Mouse (Mus musculus): ENCODE results near the gene Eno1. TPM values are rescaled to one million over a fixed set of nuclear protein-coding genes. Genes with fewer than 3 reads are reported as not detected.
A peak's percentile ranks its signal among the peaks of the same experiment; 100 is the strongest.
"Not testable (repeated sequence)": the region's sequence is repeated elsewhere in the genome, so short reads cannot be mapped to it uniquely, and the experiment has no call there.

Eno1 gene
- total RNA-seq, 2 experiments from 2014 or later = 73.2 to 119 TPM

- ATAC-seq (replicated peaks; ENCODE audit: low FRiP score, poor library complexity, severe bottlenecking) = no peak
Measured at GRCm38 (mm10) chr4:150275531-150275930, 39.0 kb downstream of the Eno1 start.

GRCm38 (mm10) chr4:150279336-150279735 lies 42.8 kb downstream of the Eno1 start:
- ATAC-seq (replicated peaks; ENCODE audit: low FRiP score, poor library complexity, severe bottlenecking) = not testable (repeated sequence)

GRCm38 (mm10) chr4:150280002-150280401 lies 43.5 kb downstream of the Eno1 start:
- ATAC-seq (replicated peaks; ENCODE audit: low FRiP score, poor library complexity, severe bottlenecking) = no peak

GRCm38 (mm10) chr4:150280459-150280858 lies 43.9 kb downstream of the Eno1 start:
- ATAC-seq (replicated peaks; ENCODE audit: low FRiP score, poor library complexity, severe bottlenecking) = no peak

- ATAC-seq (replicated peaks; ENCODE audit: low FRiP score, poor library complexity, severe bottlenecking) = peak; percentile 99
Measured at GRCm38 (mm10) chr4:150281018-150281761, 44.7 kb downstream of the Eno1 start, which contains the start of gene Rere. Gene Rere (plus strand): TSS chr4:150281646.

GRCm38 (mm10) chr4:150281891-150282630 lies 45.5 kb downstream of the Eno1 start:
- 0 out of 2 replicates have a peak, but pooled peaks have one; percentile 13 for ATAC-seq (replicated peaks; ENCODE audit: low FRiP score, poor library complexity, severe bottlenecking)

- ATAC-seq (replicated peaks; ENCODE audit: low FRiP score, poor library complexity, severe bottlenecking) = no peak
Measured at GRCm38 (mm10) chr4:150282631-150283334, 46.3 kb downstream of the Eno1 start.

- no peak for ATAC-seq (replicated peaks; ENCODE audit: low FRiP score, poor library complexity, severe bottlenecking)
Measured at GRCm38 (mm10) chr4:150283335-150283638, 46.8 kb downstream of the Eno1 start.

GRCm38 (mm10) chr4:150283993-150284392 lies 47.5 kb downstream of the Eno1 start:
- no peak for ATAC-seq (replicated peaks; ENCODE audit: low FRiP score, poor library complexity, severe bottlenecking)

- ATAC-seq (replicated peaks; ENCODE audit: low FRiP score, poor library complexity, severe bottlenecking) = no peak
Measured at GRCm38 (mm10) chr4:150286980-150287379, 50.5 kb downstream of the Eno1 start.

GRCm38 (mm10) chr4:150287463-150287862 lies 50.9 kb downstream of the Eno1 start:
- ATAC-seq (replicated peaks; ENCODE audit: low FRiP score, poor library complexity, severe bottlenecking) = not testable (repeated sequence)

- no peak; the same call in 1 of the 2 replicates for ATAC-seq (replicated peaks; ENCODE audit: low FRiP score, poor library complexity, severe bottlenecking)
Measured at GRCm38 (mm10) chr4:150291900-150292299, 55.4 kb downstream of the Eno1 start.

- ATAC-seq (replicated peaks; ENCODE audit: low FRiP score, poor library complexity, severe bottlenecking) = no peak
Measured at GRCm38 (mm10) chr4:150294870-150295269, 58.3 kb downstream of the Eno1 start.

GRCm38 (mm10) chr4:150295966-150296365 lies 59.4 kb downstream of the Eno1 start:
- ATAC-seq (replicated peaks; ENCODE audit: low FRiP score, poor library complexity, severe bottlenecking) = no peak

Other genes with a start within 250 kb of the Eno1 start
- 4.8 and 6.5 TPM in 2 replicates for gene H6pd, start 227.7 kb upstream of the Eno1 start, total RNA-seq (2015; ENCODE audit: low replicate concordance)
- 4.2 and 7.0 TPM in 2 replicates for gene H6pd, start 227.7 kb upstream of the Eno1 start, total RNA-seq (2017; ENCODE audit: low replicate concordance)
- gene Gpr157, start 149.4 kb upstream of the Eno1 start, total RNA-seq (2015; ENCODE audit: low replicate concordance) = 0.19 and 2.1 TPM in 2 replicates
- gene Gpr157, start 149.4 kb upstream of the Eno1 start, total RNA-seq (2017; ENCODE audit: low replicate concordance) = 0.43 and 0.98 TPM in 2 replicates
- gene Slc2a5, start 117.4 kb upstream of the Eno1 start, total RNA-seq (2015; ENCODE audit: low replicate concordance) = not detected in 2 replicates
- gene Slc2a5, start 117.4 kb upstream of the Eno1 start, total RNA-seq (2017; ENCODE audit: low replicate concordance) = not detected in 2 replicates
- not detected in 2 replicates for gene Slc2a7, start 87.7 kb upstream of the Eno1 start, total RNA-seq (2015; ENCODE audit: low replicate concordance)
- gene Slc2a7, start 87.7 kb upstream of the Eno1 start, total RNA-seq (2017; ENCODE audit: low replicate concordance) = not detected in 2 replicates
- gene Car6, start 35.4 kb upstream of the Eno1 start, total RNA-seq (2015; ENCODE audit: low replicate concordance) = not detected in 2 replicates
- not detected in 2 replicates for gene Car6, start 35.4 kb upstream of the Eno1 start, total RNA-seq (2017; ENCODE audit: low replicate concordance)
- gene Rere, start 44.9 kb downstream of the Eno1 start, total RNA-seq (2015; ENCODE audit: low replicate concordance) = 11.1 and 22.4 TPM in 2 replicates
- 9.5 and 10.9 TPM in 2 replicates for gene Rere, start 44.9 kb downstream of the Eno1 start, total RNA-seq (2017; ENCODE audit: low replicate concordance)